Mouse (Mus musculus) limb, embryonic 14.5 days (tissue): ENCODE measurements around the gene Fyn. TPM values are rescaled to one million over a fixed set of nuclear protein-coding genes. Genes with fewer than 3 reads are reported as not detected.

Experiments used
- ATAC-seq: fragments of 200-750 bp; cut with Nextera tagmentation; 2 replicates; pipeline ENCODE4 v1.8.0; 2017; ENCODE audit warnings: low read depth, moderate number of reproducible peaks, moderate TSS enrichment; ENCODE audit not compliant: low FRiP score
- DNase-seq: peaks from one replicate; pipeline ENCODE4 v3.0.0-alpha.2; 2015; ENCODE audit warnings: low spot score
- H3K27ac ChIP-seq: fragments of 300-500 bp; sonication (generic); replicated peaks from 2 replicates; pipeline ENCODE4 v1.5.1; 2014; ENCODE audit warnings: low read depth, mild to moderate bottlenecking, low read length, moderate library complexity, mixed read lengths
- H3K27me3 ChIP-seq: fragments of 300-500 bp; sonication (generic); 2 replicates; pipeline ENCODE4 v1.6.1; 2014; ENCODE audit warnings: low read length, mixed read lengths; ENCODE audit not compliant: control insufficient read depth, insufficient read depth
- H3K36me3 ChIP-seq: fragments of 300-500 bp; sonication (generic); 2 replicates; pipeline ENCODE4 v1.6.1; 2014; ENCODE audit warnings: mild to moderate bottlenecking, low read length, moderate library complexity, mixed read lengths; ENCODE audit not compliant: control insufficient read depth, insufficient read depth
- H3K4me1 ChIP-seq: fragments of 300-500 bp; sonication (generic); 2 replicates; pipeline ENCODE4 v1.6.1; 2014; ENCODE audit warnings: antibody characterized with exemption, low read length, mixed read lengths; ENCODE audit not compliant: control insufficient read depth, insufficient read depth
- H3K4me2 ChIP-seq: fragments of 300-500 bp; sonication (generic); replicated peaks from 2 replicates; pipeline ENCODE4 v1.6.1; 2014; ENCODE audit warnings: low read depth, mild to moderate bottlenecking, low read length, moderate library complexity; ENCODE audit not compliant: severe bottlenecking
- H3K4me3 ChIP-seq: fragments of 300-500 bp; sonication (generic); replicated peaks from 2 replicates; pipeline ENCODE4 v1.5.1; 2014; ENCODE audit warnings: low read length
- H3K9ac ChIP-seq: fragments of 300-500 bp; sonication (generic); 2 replicates; pipeline ENCODE4 v1.6.1; 2014; ENCODE audit warnings: mild to moderate bottlenecking, low read depth, low read length, moderate library complexity; ENCODE audit not compliant: severe bottlenecking
- H3K9me3 ChIP-seq: fragments of 300-500 bp; sonication (generic); 2 replicates; pipeline ENCODE4 v1.6.1; 2016; ENCODE audit warnings: low read length; ENCODE audit not compliant: control insufficient read depth
- POLR2A ChIP-seq: fragments of 200-500 bp; IDR thresholded peaks from 2 replicates; pipeline ENCODE4 v1.8.0; 2012; ENCODE audit warnings: inconsistent platforms, mild to moderate bottlenecking, moderate library complexity, borderline replicate concordance; ENCODE audit not compliant: insufficient read depth, insufficient read length; ENCODE audit errors: extremely low read depth
- WGBS: fragments of 180-500 bp; shearing (Covaris S2); extraction: QIAGEN DNeasy Blood & Tissue Kit; methylation state at CpG from one replicate; pipeline ENCODE4 v1.1.7; 2014; 5-methylcytosine and 5-hydroxymethylcytosine counted together
- polyA plus RNA-seq, 2 experiments: library from polyadenylated mRNA; depleted of rRNA in 1 of 2; stranded (reverse) in 1 of 2; unstranded in 1 of 2; fragments of >200 nt; fragmentation: Nextera tagmentation in 1 of 2; extraction: Ambion mirVana in 1 of 2; gene quantifications; 2 replicates each; pipeline versions ENCODE4 v1.2.1 to v1.2.3; 2012 to 2014

Gene Fyn
- polyA plus RNA-seq, 2 experiments, result 51.5 to 58.4 TPM

DNA sequence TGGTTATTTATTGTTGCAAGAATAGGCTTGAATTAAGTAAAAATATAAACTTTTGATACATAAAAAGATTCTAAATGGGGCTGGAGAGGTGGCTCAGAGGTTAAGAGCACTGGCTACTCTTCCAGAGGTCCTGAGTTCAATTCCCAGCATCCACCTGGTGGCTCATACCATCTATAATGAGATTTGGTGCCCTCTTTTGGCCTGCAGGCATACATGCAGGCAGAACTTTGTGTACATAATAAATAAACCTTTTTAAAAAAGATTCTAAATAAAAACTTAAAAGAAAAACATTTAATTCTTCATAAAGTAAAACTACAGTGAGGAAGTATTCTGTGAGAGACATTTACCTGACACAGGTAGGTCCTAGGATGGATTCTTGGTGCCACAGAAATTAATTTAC, 73.0 kb downstream of the Fyn start:
- ATAC-seq, result no peak
- no peak for DNase-seq
- Histone ChIP-seq H3K9me3 (no peaks in the 10 kb centered on the region), H3K9ac (no peak overlapping the region), H3K4me1 (peaks cover 3% of the 10 kb centered on the region; the same call in 1 of the 2 replicates), H3K27ac (no peak overlapping the region), H3K36me3 (no peaks in the 10 kb centered on the region), H3K4me3 (no peak overlapping the region), H3K27me3 (no peaks in the 10 kb centered on the region), H3K4me2 (no peak overlapping the region)
- TF ChIP-seq POLR2A, result no peak

DNA sequence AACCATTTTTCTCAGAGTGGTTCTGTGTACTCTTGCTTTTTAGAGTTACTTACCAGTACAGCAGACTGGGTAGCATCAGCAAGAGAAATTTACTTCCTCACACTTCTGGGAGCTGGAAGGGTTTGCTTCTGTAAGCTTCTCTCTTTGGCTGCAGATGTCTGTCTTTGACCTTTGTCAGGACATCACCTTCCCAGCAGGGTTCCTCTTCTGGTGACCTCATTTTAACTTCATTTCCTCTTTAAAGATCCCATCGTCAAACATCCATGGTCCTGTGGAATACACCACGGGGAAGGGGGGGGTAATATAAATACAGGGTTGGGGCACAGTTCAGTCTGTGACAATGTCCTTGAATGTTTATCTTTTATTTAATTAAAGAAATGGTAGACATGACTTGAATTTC, 74.5 kb downstream of the Fyn start:
- H3K36me3 ChIP-seq, result no peaks in the 10 kb centered on the region
- H3K9me3 ChIP-seq, result no peaks in the 10 kb centered on the region
- H3K4me2 ChIP-seq, result no peak overlapping the region
- H3K27me3 ChIP-seq, result no peaks in the 10 kb centered on the region
- 49% methylated on average over 2 of the region's 2 CpGs for WGBS
- no peak overlapping the region for H3K27ac ChIP-seq
- H3K9ac ChIP-seq, result no peak overlapping the region
- H3K4me1 ChIP-seq, result peaks cover 3% of the 10 kb centered on the region; the same call in 1 of the 2 replicates
- DNase-seq (no peak), ATAC-seq (no peak)
- no peak overlapping the region for H3K4me3 ChIP-seq
- TF ChIP-seq POLR2A, result no peak

DNA sequence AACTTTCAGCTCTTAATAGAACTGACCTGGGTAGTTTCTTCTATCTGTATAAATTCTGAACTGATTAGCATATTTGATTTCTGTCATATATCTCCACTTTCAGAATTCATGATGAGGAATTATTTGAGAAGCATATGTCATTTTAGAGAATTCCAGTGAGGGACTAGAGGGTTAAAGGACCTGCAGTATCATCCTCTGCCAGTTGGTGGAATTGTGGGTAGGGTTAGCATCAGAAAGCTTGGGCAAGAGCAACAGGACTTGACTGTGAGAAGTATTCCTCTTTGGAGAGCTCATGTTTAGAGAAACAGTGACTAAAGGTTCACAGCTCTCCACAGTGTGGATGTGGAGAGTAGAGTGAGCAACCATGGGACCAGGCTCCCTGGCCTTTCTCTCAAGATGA, 75.3 kb downstream of the Fyn start:
- no peak for DNase-seq

DNA sequence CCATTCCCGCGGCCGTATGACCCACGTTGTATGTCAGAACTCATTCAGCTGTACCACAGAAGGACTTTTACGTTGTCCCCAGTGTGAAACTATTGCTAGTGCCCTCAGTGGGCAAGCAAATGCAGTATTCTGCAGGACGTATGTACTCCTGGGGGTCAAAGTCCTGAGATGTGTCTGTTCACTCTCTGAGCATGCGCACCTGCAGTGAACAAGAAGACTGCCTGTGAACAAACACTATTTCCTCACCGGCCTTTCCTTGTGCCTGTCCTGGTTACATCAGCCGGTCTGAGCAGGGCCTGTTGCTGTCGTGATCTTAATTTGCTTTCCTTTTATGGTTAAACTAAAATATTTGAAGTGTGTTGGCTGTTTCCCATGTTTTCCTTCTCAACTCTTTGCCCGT, 77.2 kb downstream of the Fyn start:
- Histone ChIP-seq H3K36me3 (no peaks in the 10 kb centered on the region), H3K4me2 (no peak overlapping the region), H3K9ac (no peak overlapping the region), H3K27me3 (no peaks in the 10 kb centered on the region), H3K27ac (no peak overlapping the region), H3K9me3 (no peaks in the 10 kb centered on the region), H3K4me1 (peaks cover 14% of the 10 kb centered on the region), H3K4me3 (no peak overlapping the region)
- TF ChIP-seq POLR2A, result no peak
- DNase-seq, result no peak
- WGBS, result 87% methylated on average over 11 of the region's 11 CpGs
- ATAC-seq, result no peak

More for the DNA sequence above, 75.3 kb downstream of the Fyn start:
- H3K9me3 ChIP-seq, result no peaks in the 10 kb centered on the region
- no peak for TF ChIP-seq POLR2A
- H3K4me1 ChIP-seq, result 0 out of 2 replicates have a peak, but pooled peaks cover 5% of the 10 kb centered on the region
- ATAC-seq, result no peak
- H3K27ac ChIP-seq, result no peak overlapping the region
- no peak overlapping the region for H3K9ac ChIP-seq
- no peaks in the 10 kb centered on the region for H3K27me3 ChIP-seq
- H3K36me3 ChIP-seq, result no peaks in the 10 kb centered on the region
- no peak overlapping the region for H3K4me3 ChIP-seq
- H3K4me2 ChIP-seq, result no peak overlapping the region

DNA sequence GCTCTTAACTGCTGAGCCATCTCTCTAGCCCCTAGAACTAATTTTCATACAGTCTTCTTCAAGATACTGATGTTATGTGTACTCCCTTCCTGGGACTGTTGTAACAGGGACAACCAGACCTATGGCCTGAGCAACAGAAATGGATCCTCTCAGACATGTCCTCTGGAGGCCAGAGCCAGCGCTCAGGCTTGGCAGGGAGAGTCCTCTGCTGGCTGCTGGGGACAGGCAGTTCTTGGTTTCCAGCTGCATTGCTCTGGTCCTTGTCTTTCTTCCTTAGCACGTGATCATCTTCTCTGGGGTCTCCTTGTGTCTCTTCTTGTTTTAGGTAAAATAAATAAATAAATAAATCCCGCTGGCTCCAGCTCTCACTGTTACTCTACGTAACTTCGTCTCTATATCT, 78.1 kb downstream of the Fyn start:
- Histone ChIP-seq H3K4me3 (no peak overlapping the region), H3K36me3 (no peaks in the 10 kb centered on the region), H3K27me3 (no peaks in the 10 kb centered on the region), H3K4me2 (no peak overlapping the region), H3K27ac (no peak overlapping the region), H3K9ac (no peak overlapping the region), H3K9me3 (no peaks in the 10 kb centered on the region), H3K4me1 (peaks cover 14% of the 10 kb centered on the region)
- WGBS, result 94% methylated on average over 5 of the region's 5 CpGs
- no peak for TF ChIP-seq POLR2A
- ATAC-seq, result no peak
- DNase-seq, result no peak

DNA sequence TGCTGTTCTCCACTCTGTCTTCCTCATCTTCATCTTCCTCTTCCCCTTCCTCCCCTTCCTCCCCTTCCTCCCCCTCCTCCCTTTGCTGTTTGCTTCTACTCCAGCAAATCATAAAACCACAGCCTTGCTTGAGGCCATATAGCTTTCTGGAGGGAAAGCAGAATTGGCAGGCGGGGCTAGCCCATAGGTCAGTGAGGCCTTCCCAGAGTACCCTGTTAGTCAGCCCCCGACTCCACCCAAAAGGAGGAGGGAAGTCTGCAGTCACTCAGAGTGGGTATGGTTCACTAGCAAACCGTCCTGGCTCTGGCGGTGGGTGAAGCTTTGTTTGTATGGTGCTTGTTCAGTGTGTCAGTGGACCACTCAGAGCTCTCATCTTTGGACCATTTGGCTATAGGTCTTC, 80.5 kb downstream of the Fyn start:
- H3K4me3 ChIP-seq, result no peak overlapping the region
- ATAC-seq (no peak), DNase-seq (no peak)
- 45% methylated on average over 4 of the region's 4 CpGs for WGBS
- no peaks in the 10 kb centered on the region for H3K27me3 ChIP-seq
- H3K4me2 ChIP-seq, result no peak overlapping the region
- no peaks in the 10 kb centered on the region for H3K9me3 ChIP-seq
- H3K4me1 ChIP-seq, result peaks cover 14% of the 10 kb centered on the region
- no peak for TF ChIP-seq POLR2A
- no peak overlapping the region for H3K27ac ChIP-seq
- no peaks in the 10 kb centered on the region for H3K36me3 ChIP-seq
- H3K9ac ChIP-seq, result no peak overlapping the region
